Mouse (Mus musculus) spleen, postnatal 36 days (tissue): ENCODE results near the gene Zkscan7.

Experiments
- DNase-seq, 2 experiments: peaks; one replicate each; pipeline ENCODE4 v3.0.0; 2022; ENCODE audit warnings: low spot score in 2 of 2, mixed read lengths in 1 of 2

Gene Zkscan7

DNA sequence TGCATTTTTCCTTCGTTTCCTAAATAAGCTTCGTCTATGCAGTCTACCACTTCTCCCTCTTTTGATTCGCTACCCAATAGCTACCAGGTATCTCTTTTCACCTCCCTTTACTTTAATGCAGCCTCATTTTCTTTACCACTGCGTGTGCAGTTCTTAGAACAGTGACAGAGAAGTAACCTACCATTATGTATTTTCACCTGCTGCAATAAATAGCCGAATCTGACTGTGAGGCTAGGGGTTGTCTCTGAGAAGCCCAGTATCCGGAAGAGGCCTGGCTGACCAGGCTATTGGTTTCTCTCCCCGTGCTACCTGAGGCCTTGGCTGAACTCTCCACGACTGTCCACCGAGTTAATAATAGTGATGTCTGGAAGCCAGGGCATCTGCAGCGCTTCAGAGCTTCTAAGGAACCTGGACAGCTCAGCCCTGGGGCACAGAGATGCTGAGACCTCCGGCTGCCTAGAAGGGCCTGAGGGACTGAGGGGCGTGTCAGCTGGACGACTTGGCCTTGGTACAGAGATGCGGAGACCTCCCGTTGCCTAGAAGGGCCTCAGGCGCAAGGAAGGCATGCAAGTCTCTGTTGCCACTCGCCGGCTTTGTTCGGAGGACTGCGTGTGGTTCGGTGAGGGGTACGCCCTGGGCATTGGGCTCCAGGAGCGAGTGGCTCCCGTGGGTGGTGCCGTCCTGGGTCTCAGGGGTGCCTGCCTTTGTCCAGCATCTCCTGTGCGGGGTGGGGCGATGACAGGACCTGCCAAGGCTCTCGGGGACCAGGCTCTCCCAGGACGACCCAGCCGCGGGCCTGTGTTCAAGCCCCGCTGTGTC lies 17.4 kb downstream of the Zkscan7 start:
- no peak for DNase-seq

DNA sequence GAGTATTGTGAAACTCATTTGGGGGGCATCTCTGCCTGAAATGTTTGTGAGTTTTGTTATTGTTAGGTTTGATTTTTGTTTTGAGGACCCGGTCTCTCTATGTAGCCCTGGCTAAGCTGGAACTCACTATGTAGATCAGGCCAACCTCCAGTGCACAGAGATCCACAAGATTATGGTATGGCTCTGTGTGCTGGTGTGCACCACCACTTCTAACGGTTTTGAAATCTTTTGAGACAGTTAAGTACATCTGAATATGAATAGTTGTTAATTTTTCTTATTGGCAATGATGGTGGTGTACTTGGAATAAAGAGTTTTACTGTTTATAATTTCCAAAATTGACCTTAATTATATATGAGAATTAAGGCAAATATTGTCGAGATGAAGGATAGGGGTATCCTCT lies 37.0 kb downstream of the Zkscan7 start:
- no peak for DNase-seq

GRCm38 (mm10) chr9:122922936-122923381 lies 37.5 kb downstream of the Zkscan7 start, which contains the start of gene Zfp105:
Gene Zfp105, plus strand, starts transcription at chr9:122923072.
- DNase-seq = peak; percentile 6

GRCm38 (mm10) chr9:122928915-122929314 lies 43.4 kb downstream of the Zkscan7 start:
- DNase-seq = no peak
